Mouse (Mus musculus) liver, adult 2 months (tissue): ENCODE measurements around the gene Olfr123.

Source experiments
- CTCF ChIP-seq: fragments of 200-500 bp; IDR thresholded peaks from 2 replicates; pipeline ENCODE4 v1.5.1; 2011; ENCODE audit warnings: low read depth, low read length, control low read depth
- POLR2A ChIP-seq: fragments of 200-500 bp; IDR thresholded peaks from 2 replicates; pipeline ENCODE4 v1.6.1; 2011; ENCODE audit warnings: low read length, control low read depth; ENCODE audit not compliant: insufficient read depth; ENCODE audit errors: extremely low read depth

GRCm38 (mm10) chr17:37793229-37793628 lies at the start of gene Olfr123:
- TF ChIP-seq CTCF: no peak
- no peak for TF ChIP-seq POLR2A
